Mouse (Mus musculus): ENCODE measurements around the gene Tcf19. TPM values are rescaled to one million over a fixed set of nuclear protein-coding genes. Genes with fewer than 3 reads are reported as not detected.
A peak's percentile ranks its signal among the peaks of the same experiment; 100 is the strongest.

Gene Tcf19
- total and polyA plus RNA-seq, 2 experiments from 2014 or later = 16.6 to 30.9 TPM

DNA sequence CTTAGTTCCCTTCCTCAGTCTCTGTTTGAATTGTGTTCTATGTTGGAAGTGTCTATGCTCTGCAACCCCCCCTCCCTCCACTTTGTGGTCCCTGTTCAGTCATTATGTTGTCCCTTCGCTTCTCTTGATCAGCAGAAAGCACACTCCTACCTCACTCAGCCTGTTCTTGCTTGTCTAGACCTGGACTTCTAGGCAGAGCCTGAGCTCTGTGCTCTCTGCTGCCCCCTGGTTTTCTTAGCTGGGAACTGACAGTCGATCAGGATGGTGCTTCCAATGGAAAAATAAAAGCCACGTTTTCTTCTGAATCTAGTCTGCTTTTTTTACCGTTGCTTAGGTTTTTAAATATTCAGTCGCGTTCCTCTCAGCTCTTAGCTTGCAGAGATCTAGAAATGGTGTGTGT lies 17.7 kb upstream of the Tcf19 start:
- no peak overlapping the region for H3K4me2 ChIP-seq (ENCODE audit: low read depth, low read length)
- no peak overlapping the region for H3K9ac ChIP-seq (replicated peaks; ENCODE audit: low read length)
- H3K9me3 ChIP-seq (ENCODE audit: low read length) = no peaks in the 10 kb centered on the region
- H3K4me1 ChIP-seq (ENCODE audit: insufficient read depth, low read length) = peaks cover 5% of the 10 kb centered on the region
- H3K4me3 ChIP-seq (ENCODE audit: low read length) = no peak overlapping the region
- WGBS = 14% methylated on average over 6 of the region's 6 CpGs
- ATAC-seq (peak; percentile 83), DNase-seq (ENCODE audit: low spot score) (peak; percentile 91)
- H3K27me3 ChIP-seq (ENCODE audit: insufficient read depth, low read length) = no peaks in the 10 kb centered on the region
- no peaks in the 10 kb centered on the region for H3K36me3 ChIP-seq (ENCODE audit: insufficient read depth, low read length)
- peak; percentile 98 for TF ChIP-seq CTCF (IDR thresholded peaks at IDR 0.05; ENCODE audit: low read depth)
- no peak overlapping the region for H3K27ac ChIP-seq

GRCm38 (mm10) chr17:35532901-35533300 lies 16.3 kb upstream of the Tcf19 start, which contains the start of gene Psors1c2:
Gene Psors1c2, plus strand, starts transcription at chr17:35533201.
- 47% methylated on average over 7 of the region's 7 CpGs for WGBS
- no peaks in the 10 kb centered on the region for H3K36me3 ChIP-seq (ENCODE audit: insufficient read depth, low read length)

DNA sequence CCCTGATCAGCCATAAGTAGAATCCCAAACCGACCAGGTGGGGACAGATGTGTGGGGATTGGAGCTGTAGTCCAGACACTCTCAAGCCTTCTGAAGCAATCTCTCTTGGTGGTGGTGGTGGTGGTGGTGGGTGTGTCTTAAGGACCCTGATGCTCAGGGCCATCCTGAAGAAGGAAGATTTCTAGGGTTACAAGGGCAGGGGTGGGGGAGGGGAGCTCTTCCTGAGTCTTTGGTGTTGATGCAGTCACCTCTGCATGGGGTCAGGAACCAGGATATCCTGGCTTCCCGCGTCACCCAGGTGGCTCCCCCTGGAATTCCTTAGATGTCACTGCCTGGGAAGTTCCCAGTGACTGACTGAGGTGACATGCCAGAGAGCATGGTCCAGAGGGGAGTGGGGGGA lies 15.7 kb upstream of the Tcf19 start:
- H3K9ac ChIP-seq (replicated peaks; ENCODE audit: low read length) = no peak overlapping the region
- ATAC-seq (no peak), DNase-seq (ENCODE audit: low spot score) (no peak)
- no peaks in the 10 kb centered on the region for H3K9me3 ChIP-seq (ENCODE audit: low read length)
- no peak for TF ChIP-seq CTCF (IDR thresholded peaks at IDR 0.05; ENCODE audit: low read depth)
- 11% methylated on average over 3 of the region's 3 CpGs for WGBS
- H3K27ac ChIP-seq = no peak overlapping the region
- no peak overlapping the region for H3K4me2 ChIP-seq (ENCODE audit: low read depth, low read length)
- peaks cover 5% of the 10 kb centered on the region for H3K4me1 ChIP-seq (ENCODE audit: insufficient read depth, low read length)
- H3K36me3 ChIP-seq (ENCODE audit: insufficient read depth, low read length) = no peaks in the 10 kb centered on the region
- H3K4me3 ChIP-seq (ENCODE audit: low read length) = no peak overlapping the region
- H3K27me3 ChIP-seq (ENCODE audit: insufficient read depth, low read length) = no peaks in the 10 kb centered on the region

More at GRCm38 (mm10) chr17:35532901-35533300, 16.3 kb upstream of the Tcf19 start, which contains the start of gene Psors1c2:
- H3K27me3 ChIP-seq (ENCODE audit: insufficient read depth, low read length) = no peaks in the 10 kb centered on the region
- no peak within 1 kb of the TSS for H3K4me2 ChIP-seq (ENCODE audit: low read depth, low read length)
- ATAC-seq (no peak), DNase-seq (ENCODE audit: low spot score) (no peak)
- no peak for TF ChIP-seq CTCF (IDR thresholded peaks at IDR 0.05; ENCODE audit: low read depth)
- H3K9ac ChIP-seq (replicated peaks; ENCODE audit: low read length) = no peak within 1 kb of the TSS
- H3K4me3 ChIP-seq (ENCODE audit: low read length) = no peak within 1 kb of the TSS
- peaks cover 5% of the 10 kb centered on the region for H3K4me1 ChIP-seq (ENCODE audit: insufficient read depth, low read length)
- H3K9me3 ChIP-seq (ENCODE audit: low read length) = no peaks in the 10 kb centered on the region
- H3K27ac ChIP-seq = no peak within 1 kb of the TSS

- TF ChIP-seq CTCF (IDR thresholded peaks at IDR 0.05; ENCODE audit: low read depth) = no peak
- peaks cover 5% of the 10 kb centered on the region for H3K4me1 ChIP-seq (ENCODE audit: insufficient read depth, low read length)
- 76% methylated on average over 8 of the region's 8 CpGs for WGBS
These were observed 10.0 kb upstream of the Tcf19 start for GRCm38 (mm10) chr17:35526644-35527043.

DNA sequence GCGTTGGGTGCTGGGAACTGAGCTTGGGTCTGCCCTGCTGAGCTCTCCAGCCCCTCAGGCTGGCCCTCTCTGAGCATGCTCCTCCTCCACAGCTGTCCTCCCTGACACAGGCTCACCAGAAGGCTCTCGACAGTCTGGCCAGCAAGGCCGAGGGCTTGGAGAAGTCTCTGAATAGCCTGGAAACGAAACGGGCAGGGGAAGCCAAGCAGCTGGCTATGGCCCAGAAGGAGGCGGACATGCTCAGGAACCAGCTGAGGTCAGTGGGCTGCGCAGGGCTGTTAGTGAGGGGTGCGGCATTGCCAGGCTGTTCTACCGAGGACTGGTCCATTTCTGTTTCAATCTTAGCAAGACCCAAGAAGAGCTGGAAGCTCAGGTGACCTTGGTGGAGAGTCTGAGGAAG lies 7.7 kb upstream of the Tcf19 start:
- Histone ChIP-seq H3K4me3 (ENCODE audit: low read length) (no peak overlapping the region), H3K4me2 (ENCODE audit: low read depth, low read length) (no peak overlapping the region), H3K27ac (no peak overlapping the region), H3K36me3 (ENCODE audit: insufficient read depth, low read length) (no peaks in the 10 kb centered on the region), H3K9ac (replicated peaks; ENCODE audit: low read length) (no peak overlapping the region), H3K4me1 (ENCODE audit: insufficient read depth, low read length) (no peaks in the 10 kb centered on the region), H3K9me3 (ENCODE audit: low read length) (no peaks in the 10 kb centered on the region), H3K27me3 (ENCODE audit: insufficient read depth, low read length) (no peaks in the 10 kb centered on the region)
- 75% methylated on average over 9 of the region's 9 CpGs for WGBS
- TF ChIP-seq CTCF (IDR thresholded peaks at IDR 0.05; ENCODE audit: low read depth) = no peak
- DNase-seq (ENCODE audit: low spot score) (peak; percentile 31), ATAC-seq (peak; percentile 44; the same call in 1 of the 2 replicates)

More at GRCm38 (mm10) chr17:35526644-35527043, 10.0 kb upstream of the Tcf19 start:
- DNase-seq (ENCODE audit: low spot score) (no peak), ATAC-seq (no peak)
- Histone ChIP-seq H3K9me3 (ENCODE audit: low read length) (no peaks in the 10 kb centered on the region), H3K27ac (no peak overlapping the region), H3K27me3 (ENCODE audit: insufficient read depth, low read length) (no peaks in the 10 kb centered on the region), H3K4me2 (ENCODE audit: low read depth, low read length) (no peak overlapping the region), H3K4me3 (ENCODE audit: low read length) (no peak overlapping the region), H3K36me3 (ENCODE audit: insufficient read depth, low read length) (no peaks in the 10 kb centered on the region), H3K9ac (replicated peaks; ENCODE audit: low read length) (no peak overlapping the region)

DNA sequence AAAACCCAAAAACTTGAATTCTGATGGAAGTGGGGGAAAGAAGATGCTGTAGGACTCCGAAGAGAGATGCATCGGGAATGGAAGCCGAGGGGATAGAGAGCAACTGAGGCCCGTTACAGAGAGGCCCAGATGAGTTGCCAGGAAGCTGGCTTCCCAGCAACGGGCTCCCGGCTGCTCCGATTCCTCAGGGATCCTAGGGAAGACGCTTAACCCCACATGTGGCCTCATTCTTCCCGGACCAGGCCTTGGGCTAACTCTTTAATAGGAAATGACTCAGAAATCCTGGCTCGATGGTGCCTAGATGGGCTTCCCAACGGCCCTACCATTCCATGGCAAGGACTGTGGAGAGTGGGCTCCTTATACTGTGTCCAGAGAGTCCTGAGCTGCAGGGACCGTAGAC lies 902 bp upstream of the Tcf19 start:
- Histone ChIP-seq H3K27me3 (ENCODE audit: insufficient read depth, low read length) (no peaks in the 10 kb centered on the region), H3K9ac (replicated peaks; ENCODE audit: low read length) (peak overlapping the region; percentile 43), H3K36me3 (ENCODE audit: insufficient read depth, low read length) (no peaks in the 10 kb centered on the region), H3K4me2 (ENCODE audit: low read depth, low read length) (peak overlapping the region; percentile 91), H3K4me1 (ENCODE audit: insufficient read depth, low read length) (peaks cover 4% of the 10 kb centered on the region; the same call in 1 of the 2 replicates), H3K4me3 (ENCODE audit: low read length) (peak overlapping the region; percentile 57), H3K9me3 (ENCODE audit: low read length) (no peaks in the 10 kb centered on the region), H3K27ac (no peak overlapping the region)
- 6% methylated on average over 12 of the region's 12 CpGs for WGBS
- no peak for TF ChIP-seq CTCF (IDR thresholded peaks at IDR 0.05; ENCODE audit: low read depth)
- no peak for ATAC-seq
- no peak for DNase-seq (ENCODE audit: low spot score)

DNA sequence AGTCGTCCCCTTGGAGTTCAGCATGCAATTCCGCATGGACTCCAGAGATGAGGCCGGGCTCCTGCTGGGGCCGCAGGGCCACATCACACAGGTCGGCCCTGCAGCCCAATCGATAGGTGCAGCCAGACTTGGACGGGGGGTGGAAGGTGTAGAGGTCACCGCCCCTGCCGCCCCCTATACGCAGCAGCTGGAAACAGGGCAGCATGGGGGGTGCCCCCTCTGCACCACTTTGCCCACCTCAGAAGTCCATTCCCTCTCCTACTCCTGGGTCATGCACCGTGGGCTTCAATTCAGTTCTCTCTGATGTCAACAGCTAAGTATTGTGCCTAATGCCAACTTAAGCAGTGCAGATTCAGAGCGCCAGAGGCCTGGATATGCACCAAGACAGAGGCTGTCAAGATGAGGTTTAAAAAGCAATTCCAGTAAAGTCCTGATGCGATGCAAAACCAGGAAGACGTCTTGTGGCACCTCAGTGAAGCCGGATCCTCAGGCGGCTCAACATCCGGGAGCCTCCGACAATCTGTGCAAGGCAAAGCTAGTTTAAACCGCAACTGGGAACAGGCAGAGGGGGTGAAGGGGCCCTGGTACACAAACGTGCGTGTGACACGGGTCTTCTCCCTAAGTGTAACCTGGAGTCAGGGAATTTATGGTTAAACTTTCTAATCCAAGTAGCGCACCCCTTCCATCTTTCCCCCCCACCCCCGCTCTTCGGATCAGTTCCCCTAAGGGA lies 548 bp downstream of the Tcf19 start:
- Histone ChIP-seq H3K9ac (replicated peaks; ENCODE audit: low read length) (peak overlapping the region; percentile 43), H3K9me3 (ENCODE audit: low read length) (no peaks in the 10 kb centered on the region), H3K4me1 (ENCODE audit: insufficient read depth, low read length) (peaks cover 4% of the 10 kb centered on the region; the same call in 1 of the 2 replicates), H3K36me3 (ENCODE audit: insufficient read depth, low read length) (no peaks in the 10 kb centered on the region), H3K27me3 (ENCODE audit: insufficient read depth, low read length) (no peaks in the 10 kb centered on the region), H3K4me3 (ENCODE audit: low read length) (peak overlapping the region; percentile 57), H3K27ac (no peak overlapping the region), H3K4me2 (ENCODE audit: low read depth, low read length) (peak overlapping the region; percentile 91)
- TF ChIP-seq CTCF (IDR thresholded peaks at IDR 0.05; ENCODE audit: low read depth) = no peak
- WGBS = 8% methylated on average over 25 of the region's 25 CpGs
- DNase-seq (ENCODE audit: low spot score) = peak; percentile 43
- ATAC-seq = peak; percentile 39

All from hindbrain, postnatal 0 days (tissue).